Comparison of ENCODE assay signal across 38 mouse cellular contexts in genomic region chr17:13898838-13899237, GRCm38 (mm10). TPM values are rescaled to one million over a fixed set of nuclear protein-coding genes. Genes with fewer than 3 reads are reported as not detected.
A peak's percentile ranks its signal among the peaks of the same experiment; 100 is the strongest.
DNase-seq lines count a peak whose midpoint lies in the region; ATAC-seq and TF ChIP-seq lines count a peak whose summit lies in the region.
"Had no signal": no experiment of that assay in that cellular context is flagged by ENCODE, and none has a peak within 500 bp of the region (broad histone marks: within the 10 kb centered on the region; RNA-seq: fewer than 3 reads in every experiment).

No protein-coding gene starts in this region.

- 79% methylated on average over 17 of the region's 17 CpGs for WGBS in heart, adult 2 months
- 76% methylated on average over 17 of the region's 17 CpGs for whole genome bisulfite sequencing in limb, embryonic 13.5 days
- WGBS in limb, embryonic 10.5 days, result 88% methylated on average over 17 of the region's 17 CpGs
- 85% methylated on average over 17 of the region's 17 CpGs for WGBS in stomach, postnatal 0 days

- peak; percentile 32 to 51 for DNase-seq in adrenal gland, adult (ENCODE audit: inconsistent age in 2 of 2, low spot score in 1 of 2)
- no peak for DNase-seq in adrenal gland, adult 8-10 months
- DNase-seq in heart, adult 2 months, result no peak
- DNase-seq in heart, postnatal 4 days, result no peak
- DNase-seq in limb, embryonic 10.5 days (ENCODE audit: low spot score), result no peak
- no peak for DNase-seq in stomach, postnatal 0 days (ENCODE audit: low spot score)
- no peak for DNase-seq in ovary, postnatal 14 days (ENCODE audit: low spot score)
- DNase-seq: cerebellum, adult 18-20 months; cerebellum, postnatal 10 days; gastrocnemius, postnatal 36 days; heart, postnatal 14 days; kidney, adult 18-20 months; kidney, postnatal 14 days; layer of hippocampus, adult 9-11 months; lung, embryonic 14.5 days; lung, postnatal 14 days; right cerebral cortex, adult 18-20 months; spleen, adult 18-20 months; thymus, adult 2 months; thymus, postnatal 36 days had no signal

- intact Hi-C loops in heart, adult 2 months (cut with DNase I), result loop anchor here (2.0 kb wide), 1 partner anchor 14 kb away; no protein-coding TSS in a partner anchor

- no peak for TF ChIP-seq POLR2A in heart, adult 2 months (IDR thresholded peaks at IDR 0.05; ENCODE audit: insufficient read depth, low read depth, low read length)

- peaks cover 5% of the 10 kb centered on the region for H3K4me1 ChIP-seq in heart, adult 2 months (ENCODE audit: control insufficient read depth, insufficient read depth, low read length)
- H3K4me1 ChIP-seq in limb, embryonic 13.5 days, result peaks cover 9% of the 10 kb centered on the region
- no peaks in the 10 kb centered on the region for H3K4me1 ChIP-seq in limb, embryonic 10.5 days
- no peaks in the 10 kb centered on the region for H3K4me1 ChIP-seq in stomach, postnatal 0 days (replicated peaks; ENCODE audit: control insufficient read depth, insufficient read depth)
- H3K4me1 ChIP-seq: embryonic facial prominence, embryonic 15.5 days; forebrain, embryonic 12.5 days; liver, embryonic 15.5 days had no signal

- TF ChIP-seq EP300 in heart, adult 2 months (IDR thresholded peaks at IDR 0.05; ENCODE audit: insufficient read depth, low read depth, low read length), result no peak
- no peak for TF ChIP-seq EP300 in stomach, postnatal 0 days (optimal IDR thresholded peaks at IDR 0.05)

- no peak overlapping the region for H3K4me3 ChIP-seq in heart, adult 2 months
- H3K4me3 ChIP-seq in limb, embryonic 13.5 days, result no peak overlapping the region
- H3K4me3 ChIP-seq in limb, embryonic 10.5 days, result no peak overlapping the region
- no peak overlapping the region for H3K4me3 ChIP-seq in stomach, postnatal 0 days (ENCODE audit: low read depth, low read length)
- H3K4me3 ChIP-seq: embryonic facial prominence, embryonic 15.5 days; forebrain, embryonic 12.5 days; liver, embryonic 15.5 days had no signal

- no peak overlapping the region for H3K4me2 ChIP-seq in limb, embryonic 13.5 days (replicated peaks)
- H3K4me2 ChIP-seq in stomach, postnatal 0 days (replicated peaks; ENCODE audit: low read depth), result no peak overlapping the region
- H3K4me2 ChIP-seq: embryonic facial prominence, embryonic 15.5 days; forebrain, embryonic 12.5 days; liver, embryonic 15.5 days; lung, embryonic 14.5 days had no signal

- H3K27ac ChIP-seq in heart, adult 2 months, result peak overlapping the region; percentile 11; the same call in 1 of the 2 replicates
- H3K27ac ChIP-seq in limb, embryonic 13.5 days, result no peak overlapping the region
- H3K27ac ChIP-seq in limb, embryonic 10.5 days, result no peak overlapping the region
- no peak overlapping the region for H3K27ac ChIP-seq in stomach, postnatal 0 days (replicated peaks)
- H3K27ac ChIP-seq: forebrain, embryonic 12.5 days; liver, embryonic 15.5 days had no signal

- H3K9ac ChIP-seq in heart, adult 2 months (ENCODE audit: low read depth, low read length), result no peak overlapping the region
- no peak overlapping the region for H3K9ac ChIP-seq in limb, embryonic 13.5 days
- H3K9ac ChIP-seq in stomach, postnatal 0 days (ENCODE audit: low read length), result no peak overlapping the region
- H3K9ac ChIP-seq: embryonic facial prominence, embryonic 15.5 days; forebrain, embryonic 12.5 days; liver, embryonic 15.5 days; lung, embryonic 14.5 days had no signal

- no peaks in the 10 kb centered on the region for H3K27me3 ChIP-seq in heart, adult 2 months (ENCODE audit: control insufficient read depth, insufficient read depth, low read length)
- H3K27me3 ChIP-seq in limb, embryonic 13.5 days, result no peaks in the 10 kb centered on the region
- no peaks in the 10 kb centered on the region for H3K27me3 ChIP-seq in limb, embryonic 10.5 days (ENCODE audit: low read depth, poor library complexity, severe bottlenecking)
- no peaks in the 10 kb centered on the region for H3K27me3 ChIP-seq in stomach, postnatal 0 days (ENCODE audit: control insufficient read depth, insufficient read depth, low read length)
- H3K27me3 ChIP-seq: CH12.LX; embryonic facial prominence, embryonic 15.5 days; forebrain, embryonic 12.5 days; liver, embryonic 15.5 days had no signal

- 0 out of 2 replicates have a peak, but pooled peaks have one; percentile 28 for ATAC-seq in limb, embryonic 13.5 days (ENCODE audit: low FRiP score, low read depth)
- ATAC-seq in stomach, postnatal 0 days (ENCODE audit: low FRiP score, low TSS enrichment), result peak; percentile 29; the same call in 1 of the 2 replicates
- ATAC-seq: activated CD4-positive, CD25-positive, alpha-beta regulatory T cell, adult 4 months; inflammation-experienced regulatory T-cells, adult 6 months had no signal

- no peaks in the 10 kb centered on the region; the same call in 1 of the 2 replicates for H3K79me2 ChIP-seq in heart, adult 2 months (replicated peaks; ENCODE audit: control insufficient read depth, insufficient read depth, low read length)

- no peaks in the 10 kb centered on the region for H3K9me3 ChIP-seq in limb, embryonic 13.5 days
- no peaks in the 10 kb centered on the region for H3K9me3 ChIP-seq in limb, embryonic 10.5 days (replicated peaks)
- no peaks in the 10 kb centered on the region for H3K9me3 ChIP-seq in stomach, postnatal 0 days (ENCODE audit: control insufficient read depth, low read length)
- H3K9me3 ChIP-seq: embryonic facial prominence, embryonic 15.5 days; forebrain, embryonic 12.5 days; liver, embryonic 15.5 days had no signal

- peaks cover 56% of the 10 kb centered on the region for H3K36me3 ChIP-seq in heart, adult 2 months (ENCODE audit: control insufficient read depth, insufficient read depth, low read length)
- peaks cover 32% of the 10 kb centered on the region for H3K36me3 ChIP-seq in limb, embryonic 13.5 days
- H3K36me3 ChIP-seq in limb, embryonic 10.5 days, result peaks cover 59% of the 10 kb centered on the region
- H3K36me3 ChIP-seq in stomach, postnatal 0 days (ENCODE audit: control insufficient read depth, insufficient read depth, low read length), result peaks cover 13% of the 10 kb centered on the region; the same call in 1 of the 2 replicates

- TF ChIP-seq CTCF in heart, adult 2 months (IDR thresholded peaks at IDR 0.05), result no peak
- TF ChIP-seq CTCF in stomach, postnatal 0 days (IDR thresholded peaks at IDR 0.05; ENCODE audit: low read depth), result no peak

RNA-seq across cellular contexts. Expression of gene Gm7168, which starts 49.3 kb away (rescaled TPM):
- total RNA-seq in adrenal gland, adult 8-10 months (2022), result not detected
- under 1 TPM in 1 of 2 experiments, not detected in 1; 0.21 TPM for total RNA-seq in heart, adult 2 months (2021)
- polyA plus RNA-seq in heart, adult 2 months (2012; rRNA removed), result 0.12 TPM in 1 of 2 replicates, not detected in the other
- total RNA-seq in heart, postnatal 4 days (2021), result under 1 TPM; 0.16 to 0.19 TPM
- not detected in 2 replicates for polyA plus RNA-seq in limb, embryonic 13.5 days (2015; fragmentation: Nextera tagmentation; extraction: Ambion mirVana)
- not detected in 2 replicates for polyA plus RNA-seq in limb, embryonic 10.5 days (2016; fragmentation: Nextera tagmentation; extraction: Ambion mirVana)
- polyA plus RNA-seq in stomach, postnatal 0 days (2015; fragmentation: Nextera tagmentation; extraction: Ambion mirVana), result not detected in 2 replicates
- total RNA-seq: adrenal gland, postnatal 10 days; CH12.LX; common myeloid progenitor, adult 5-6 weeks; gastrocnemius, postnatal 36 days; heart, adult 8-10 months; heart, postnatal 14 days; left cerebral cortex, postnatal 10 days; liver, adult 2 months; neutrophil, adult 5-6 weeks had no signal
- polyA plus RNA-seq: activated CD4-positive, CD25-positive, alpha-beta regulatory T cell, adult 4 months; C2C12; embryonic facial prominence, embryonic 15.5 days; forebrain, embryonic 12.5 days; heart, embryonic 14.5 days; hindbrain, embryonic 11.5 days; inflammation-experienced regulatory T-cells, adult 6 months; limb, embryonic 11.5 days; liver, adult 2 months; liver, embryonic 15.5 days; lung, embryonic 14.5 days; neural tube, embryonic 11.5 days; thymus, adult 2 months had no signal

Comparison
In these comparisons a context has a peak if more than half of its experiments do, and no peak if none do; other contexts are left out.
1. DNase-seq: peak in adrenal gland, adult (2 of 2); none in adrenal gland, adult 8-10 months (single experiment), heart, adult 2 months (0 of 2), heart, postnatal 4 days (single experiment), limb, embryonic 10.5 days (single experiment), stomach, postnatal 0 days (single experiment) and ovary, postnatal 14 days (single experiment).